Mouse (Mus musculus): Measurements from ENCODE around the gene Ankrd31.

- TF ChIP-seq CTCF (IDR thresholded peaks at IDR 0.05; ENCODE audit: insufficient read depth, low read length) (no peak), POLR2A (IDR thresholded peaks at IDR 0.05; ENCODE audit: borderline replicate concordance, extremely low read depth, low read depth, low read length) (no peak)
Observed at GRCm38 (mm10) chr13:96859161-96859560, 111.1 kb downstream of the Ankrd31 start.

Measured in lung, adult 2 months (tissue).